Mouse (Mus musculus): ENCODE measurements around the gene Ccdc96.

DNA sequence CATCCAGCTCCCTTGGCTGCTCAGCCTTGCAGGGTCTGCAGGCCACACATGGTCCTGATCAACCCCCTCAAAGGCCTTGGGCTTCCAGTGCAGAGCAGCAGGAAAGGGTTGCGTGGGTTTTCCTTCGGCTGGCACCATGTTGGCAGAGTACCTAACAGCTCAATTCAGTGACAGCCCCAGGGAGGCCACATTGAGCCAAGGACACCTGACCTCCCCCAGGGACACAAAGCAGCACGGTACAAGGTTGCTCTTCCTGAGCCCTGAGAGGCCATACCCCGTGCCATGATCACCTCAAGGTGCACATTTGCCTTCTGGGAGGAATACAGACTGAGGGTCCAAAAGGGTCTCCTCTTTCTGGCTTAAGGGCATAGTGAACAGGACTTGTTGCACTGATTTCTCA lies 39.8 kb upstream of the Ccdc96 start:
- no peak for TF ChIP-seq CTCF (IDR thresholded peaks at IDR 0.05; ENCODE audit: borderline replicate concordance, insufficient read depth, low read length)
- TF ChIP-seq POLR2A (IDR thresholded peaks at IDR 0.05; ENCODE audit: low read depth, low read length) = no peak

Measured in embryonic fibroblast, embryonic 13.5 days (primary cell).